Mouse (Mus musculus) erythroblast, embryonic 14.5 days (primary cell): ENCODE results near the gene Siah1a.

ENCODE experiments used
- GATA1 ChIP-seq: IDR thresholded peaks from 2 replicates; pipeline ENCODE4 v1.6.1; 2012; ENCODE audit warnings: low read length, inconsistent platforms, mixed read lengths
- TAL1 ChIP-seq: IDR thresholded peaks from 3 replicates; pipeline ENCODE4 v1.6.1; 2012; ENCODE audit warnings: low read length, inconsistent platforms, mixed read lengths

DNA sequence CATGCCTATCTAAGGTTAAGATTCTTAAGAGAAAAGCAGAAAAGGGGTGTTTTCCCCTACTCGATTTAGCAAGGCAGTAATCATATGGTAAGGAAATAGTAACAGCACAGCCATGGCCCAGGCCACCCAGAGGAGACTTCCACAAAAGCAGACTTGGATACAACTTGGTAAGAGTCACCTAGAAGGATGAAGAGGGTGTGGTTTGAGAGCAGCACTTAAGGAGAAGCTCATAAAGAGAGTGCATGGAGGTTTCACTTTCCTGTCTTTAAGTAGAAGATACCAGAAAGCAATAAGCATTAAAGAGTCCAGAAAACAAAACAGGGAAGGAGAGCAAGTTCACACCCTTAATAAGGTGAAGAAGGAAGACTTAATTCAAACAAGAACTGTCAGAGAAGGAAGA lies 10.8 kb downstream of the Siah1a start:
- TF ChIP-seq GATA1 = no peak
- no peak for TF ChIP-seq TAL1
